Comparison of ENCODE assay signal across 8 mouse cellular contexts in genomic region chr19:45032570-45033332, GRCm38 (mm10). TPM values are rescaled to one million over a fixed set of nuclear protein-coding genes. Genes with fewer than 3 reads are reported as not detected.
DNase-seq lines count a peak whose midpoint lies in the region; TF ChIP-seq lines count a peak whose summit lies in the region.

No protein-coding gene starts in this region.

- peak; percentile 66 for TF ChIP-seq CTCF in layer of hippocampus, adult 2 months (conservative IDR thresholded peaks at IDR 0.05)

- no peak overlapping the region for H3K4me3 ChIP-seq in layer of hippocampus, adult 2 months

- DNase-seq in cerebellum, adult 9-11 months, result peak; percentile 65
- no peak for DNase-seq in cerebellum, adult 18-20 months
- DNase-seq in layer of hippocampus, adult 2 months (ENCODE audit: low spot score in 2 of 2), result no peak
- no peak for DNase-seq in layer of hippocampus, adult 8-10 months (ENCODE audit: low spot score in 2 of 2)
- DNase-seq in Muller cell, postnatal 12 days (ENCODE audit: inconsistent ontology term), result peak; percentile 62
- DNase-seq in lung, postnatal 10 days, result peak; percentile 51
- DNase-seq in thymus, postnatal 14 days, result no peak
- DNase-seq in thymus, postnatal 36 days, result no peak

- no peak overlapping the region for H3K27ac ChIP-seq in layer of hippocampus, adult 2 months

RNA-seq across cellular contexts. Expression of gene Pdzd7, which starts 12.8 kb away (rescaled TPM):
- 1 to 10 TPM; 2.1 to 3.3 TPM for total RNA-seq in layer of hippocampus, adult 2 months (2021)
- total RNA-seq in layer of hippocampus, adult 8-10 months (2022), result 1 to 10 TPM; 3.1 to 3.8 (median 3.4) TPM

RNA-seq across cellular contexts. Expression of gene Sfxn3, which starts 14.6 kb away (rescaled TPM):
- 10 to 100 TPM; 87.3 to 99.8 TPM for total RNA-seq in layer of hippocampus, adult 2 months (2021)
- total RNA-seq in layer of hippocampus, adult 8-10 months (2022), result 10 to 100 TPM; 93.2 to 96.3 (median 94.1) TPM

RNA-seq across cellular contexts. Expression of gene Lzts2, which starts 18.5 kb away (rescaled TPM):
- total RNA-seq in layer of hippocampus, adult 2 months (2021), result 10 to 100 TPM; 28.5 to 30.1 TPM
- total RNA-seq in layer of hippocampus, adult 8-10 months (2022), result 10 to 100 TPM; 31.0 to 38.3 (median 33.3) TPM

RNA-seq across cellular contexts. Expression of gene Mrpl43, which starts 26.5 kb away (rescaled TPM):
- total RNA-seq in layer of hippocampus, adult 2 months (2021), result 10 to 100 TPM; 38.6 to 41.1 TPM
- 10 to 100 TPM; 31.8 to 45.4 (median 39.1) TPM for total RNA-seq in layer of hippocampus, adult 8-10 months (2022)

RNA-seq across cellular contexts. Expression of gene Twnk, which starts 27.3 kb away (rescaled TPM):
- total RNA-seq in layer of hippocampus, adult 2 months (2021), result 10 to 100 TPM; 14.7 to 15.3 TPM
- total RNA-seq in layer of hippocampus, adult 8-10 months (2022), result 10 to 100 TPM; 13.3 to 16.3 (median 14.8) TPM

Comparison
In these comparisons a context has a peak if more than half of its experiments do, and no peak if none do; other contexts are left out.
1. DNase-seq: peak in cerebellum, adult 9-11 months (single experiment), Muller cell, postnatal 12 days (single experiment) and lung, postnatal 10 days (single experiment); none in cerebellum, adult 18-20 months (0 of 2), layer of hippocampus, adult 2 months (0 of 2), layer of hippocampus, adult 8-10 months (0 of 2), thymus, postnatal 14 days (single experiment) and thymus, postnatal 36 days (0 of 2).